Mouse (Mus musculus): ENCODE results near the gene Megf8. TPM values are rescaled to one million over a fixed set of nuclear protein-coding genes. Genes with fewer than 3 reads are reported as not detected.

Gene Megf8
- polyA plus RNA-seq, 1 experiment from 2014 or later: 19.8 TPM

DNA sequence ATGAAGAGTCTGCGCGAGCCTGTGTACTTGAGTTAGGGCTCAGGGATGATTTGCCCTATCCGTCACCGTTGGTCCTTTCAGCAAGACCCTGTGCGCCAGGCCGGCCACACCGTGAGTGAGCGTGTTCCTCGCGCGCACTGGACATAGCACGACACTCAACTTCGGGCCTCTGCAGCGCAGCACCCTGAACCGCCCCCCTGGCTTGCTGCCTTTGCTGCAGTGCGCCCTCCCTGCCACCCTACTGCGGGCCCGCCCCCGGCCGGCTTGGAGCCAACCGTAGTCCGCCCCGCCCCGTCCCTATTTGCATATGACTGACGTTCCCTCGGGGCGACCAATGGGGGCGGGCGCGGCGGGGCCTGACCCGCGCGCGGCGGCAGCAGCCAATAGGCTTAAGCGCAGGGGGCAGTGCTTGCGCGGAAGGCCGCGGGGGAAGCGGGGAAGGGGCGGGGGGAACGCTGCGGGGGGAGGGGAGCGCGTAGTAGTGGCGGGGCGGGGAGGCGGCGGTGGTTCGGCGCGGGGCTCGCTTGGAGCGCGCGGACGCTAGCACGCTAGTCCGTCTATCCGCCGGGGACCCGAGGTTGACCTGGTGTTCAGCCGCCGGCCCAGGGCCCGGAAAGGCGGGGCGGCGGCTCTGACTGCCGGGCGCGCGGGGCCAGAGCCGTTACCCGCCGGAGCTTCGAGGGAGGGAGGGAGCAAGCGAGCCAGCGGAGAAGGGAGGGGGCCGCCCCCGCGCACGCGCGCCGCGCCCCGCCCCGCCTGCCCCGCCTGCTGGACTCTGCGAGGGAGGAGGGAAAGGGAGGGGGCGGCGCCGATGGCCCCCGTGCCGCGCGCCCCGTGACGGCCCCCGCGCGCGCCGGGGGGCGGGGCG, 35.0 kb upstream of the Megf8 start:
- peaks cover 24% of the 10 kb centered on the region for H3K36me3 ChIP-seq
- H3K27me3 ChIP-seq: no peaks in the 10 kb centered on the region
- peak overlapping the region; percentile 67 for H3K4me3 ChIP-seq (replicated peaks)
- peak; percentile 69 for ATAC-seq
- H3K9me3 ChIP-seq: no peaks in the 10 kb centered on the region
- H3K9ac ChIP-seq (replicated peaks): peak overlapping the region; percentile 86
- WGBS: under 1% methylated on average over 58 of the region's 108 CpGs
- H3K4me2 ChIP-seq (replicated peaks): peak overlapping the region; percentile 80
- peak overlapping the region; percentile 100 for H3K27ac ChIP-seq
- H3K4me1 ChIP-seq (replicated peaks): peaks cover 66% of the 10 kb centered on the region

DNA sequence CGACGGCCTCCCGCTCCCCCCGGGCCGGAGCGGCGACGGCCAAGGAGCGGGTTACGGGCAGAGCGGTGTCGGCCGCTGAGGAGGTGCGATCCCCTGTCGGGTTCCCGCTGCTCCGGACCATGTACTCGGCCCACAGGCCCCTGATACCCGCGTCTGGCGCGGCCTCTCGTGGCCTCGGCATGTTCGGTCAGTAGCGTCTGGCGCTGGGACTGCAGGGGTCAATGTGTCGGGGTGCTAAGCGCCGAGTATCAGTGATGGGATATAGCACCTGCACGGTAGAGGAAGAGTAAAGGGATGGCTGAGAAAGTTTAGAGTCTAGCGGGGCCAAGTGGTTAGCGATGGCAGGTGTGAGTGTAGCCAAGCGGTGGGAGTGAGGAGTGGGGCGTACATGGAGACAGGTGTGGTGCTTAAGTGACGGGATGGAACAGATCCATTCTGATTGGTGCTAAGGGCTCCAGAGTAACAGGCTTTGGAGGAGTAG, 34.2 kb upstream of the Megf8 start:
- Histone ChIP-seq H3K27ac (peak overlapping the region; percentile 100), H3K4me3 (replicated peaks) (peak overlapping the region; percentile 67), H3K36me3 (peaks cover 32% of the 10 kb centered on the region), H3K9ac (replicated peaks) (peak overlapping the region; percentile 86), H3K4me1 (replicated peaks) (peaks cover 59% of the 10 kb centered on the region), H3K4me2 (replicated peaks) (peak overlapping the region; percentile 80), H3K9me3 (no peaks in the 10 kb centered on the region), H3K27me3 (no peaks in the 10 kb centered on the region)
- ATAC-seq: peak; percentile 4
- under 1% methylated on average over 22 of the region's 36 CpGs for WGBS

- Histone ChIP-seq H3K4me1 (replicated peaks) (peaks cover 56% of the 10 kb centered on the region), H3K9me3 (no peaks in the 10 kb centered on the region), H3K4me3 (replicated peaks) (peak overlapping the region; percentile 67), H3K4me2 (replicated peaks) (peak overlapping the region; percentile 80), H3K36me3 (peaks cover 40% of the 10 kb centered on the region), H3K9ac (replicated peaks) (peak overlapping the region; percentile 86), H3K27me3 (no peaks in the 10 kb centered on the region), H3K27ac (peak overlapping the region; percentile 100)
- WGBS: 30% methylated on average over 5 of the region's 5 CpGs
- ATAC-seq: no peak
These were observed 33.3 kb upstream of the Megf8 start for GRCm38 (mm10) chr7:25283637-25284036.

GRCm38 (mm10) chr7:25284171-25284570, 32.8 kb upstream of the Megf8 start:
- peak overlapping the region; percentile 86 for H3K9ac ChIP-seq (replicated peaks)
- peak overlapping the region; percentile 100 for H3K27ac ChIP-seq
- peaks cover 56% of the 10 kb centered on the region for H3K4me1 ChIP-seq (replicated peaks)
- H3K36me3 ChIP-seq: peaks cover 46% of the 10 kb centered on the region
- WGBS: 64% methylated on average over 2 of the region's 2 CpGs
- H3K4me2 ChIP-seq (replicated peaks): peak overlapping the region; percentile 80
- no peak for ATAC-seq
- H3K9me3 ChIP-seq: no peaks in the 10 kb centered on the region
- H3K4me3 ChIP-seq (replicated peaks): peak overlapping the region; percentile 67
- no peaks in the 10 kb centered on the region for H3K27me3 ChIP-seq

DNA sequence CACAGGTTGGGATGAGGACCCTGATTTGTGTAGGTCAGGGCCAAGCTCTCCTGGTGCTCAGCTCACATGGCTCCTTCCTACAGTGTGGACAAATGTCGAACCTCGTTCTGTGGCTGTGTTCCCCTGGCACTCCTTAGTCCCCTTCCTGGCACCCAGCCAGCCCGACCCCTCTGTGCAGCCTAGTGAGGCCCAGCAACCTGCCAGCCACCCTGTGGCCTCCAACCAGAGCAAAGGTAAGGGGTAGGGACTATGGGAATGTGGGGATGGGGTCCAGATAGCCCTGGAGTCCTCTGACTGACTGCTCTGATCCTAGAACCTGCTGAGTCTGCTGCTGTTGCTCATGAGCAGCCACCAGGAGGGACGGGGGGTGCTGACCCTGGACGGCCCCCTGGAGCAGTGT, 32.2 kb upstream of the Megf8 start:
- ATAC-seq: no peak
- Histone ChIP-seq H3K4me2 (replicated peaks) (peak overlapping the region; percentile 80), H3K9me3 (no peaks in the 10 kb centered on the region), H3K4me3 (replicated peaks) (peak overlapping the region; percentile 8; the same call in 1 of the 2 replicates), H3K36me3 (peaks cover 51% of the 10 kb centered on the region), H3K4me1 (replicated peaks) (peaks cover 51% of the 10 kb centered on the region), H3K27ac (0 out of 2 replicates have a peak overlapping the region, but pooled peaks have one; percentile 58), H3K27me3 (no peaks in the 10 kb centered on the region), H3K9ac (replicated peaks) (peak overlapping the region; percentile 86)
- WGBS: 74% methylated on average over 5 of the region's 5 CpGs

- Histone ChIP-seq H3K9me3 (no peaks in the 10 kb centered on the region), H3K4me2 (replicated peaks) (no peak overlapping the region), H3K4me1 (replicated peaks) (peaks cover 46% of the 10 kb centered on the region), H3K27me3 (no peaks in the 10 kb centered on the region), H3K27ac (no peak overlapping the region), H3K36me3 (peaks cover 61% of the 10 kb centered on the region), H3K4me3 (replicated peaks) (no peak overlapping the region), H3K9ac (replicated peaks) (0 out of 2 replicates have a peak overlapping the region, but pooled peaks have one; percentile 86)
- no peak for ATAC-seq
- 93% methylated on average over 20 of the region's 20 CpGs for WGBS
These were observed 31.3 kb upstream of the Megf8 start for GRCm38 (mm10) chr7:25285511-25286238.

DNA sequence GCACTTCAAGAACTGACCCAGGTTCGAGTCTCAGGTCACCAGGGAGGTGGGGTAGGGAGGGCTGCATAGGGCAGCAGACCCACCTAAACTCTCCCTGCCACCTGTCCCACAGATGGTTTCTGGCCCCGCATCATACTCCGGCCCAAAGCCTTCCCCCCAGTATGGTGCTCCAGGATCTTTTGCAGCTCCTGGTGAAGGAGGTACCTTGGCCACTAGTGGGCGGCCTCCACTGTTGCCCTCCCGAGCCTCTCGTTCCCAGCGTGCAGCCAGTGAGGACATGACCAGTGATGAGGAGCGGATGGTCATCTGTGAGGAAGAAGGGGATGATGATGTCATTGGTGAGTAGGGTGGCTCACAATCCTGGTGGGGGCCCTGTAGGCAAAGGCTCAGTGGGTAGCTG, 30.0 kb upstream of the Megf8 start:
- Histone ChIP-seq H3K27me3 (no peaks in the 10 kb centered on the region), H3K4me2 (replicated peaks) (no peak overlapping the region), H3K36me3 (peaks cover 74% of the 10 kb centered on the region), H3K4me1 (replicated peaks) (peaks cover 46% of the 10 kb centered on the region), H3K27ac (no peak overlapping the region), H3K9ac (replicated peaks) (no peak overlapping the region), H3K4me3 (replicated peaks) (no peak overlapping the region), H3K9me3 (no peaks in the 10 kb centered on the region)
- no peak for ATAC-seq
- WGBS: 82% methylated on average over 8 of the region's 8 CpGs

- no peaks in the 10 kb centered on the region for H3K9me3 ChIP-seq
- 96% methylated on average over 12 of the region's 12 CpGs for WGBS
- H3K4me2 ChIP-seq (replicated peaks): no peak overlapping the region
- no peaks in the 10 kb centered on the region for H3K27me3 ChIP-seq
- H3K36me3 ChIP-seq: peaks cover 84% of the 10 kb centered on the region
- ATAC-seq: no peak
- no peak overlapping the region for H3K27ac ChIP-seq
- H3K4me3 ChIP-seq (replicated peaks): no peak overlapping the region
- H3K4me1 ChIP-seq (replicated peaks): peaks cover 49% of the 10 kb centered on the region
- no peak overlapping the region for H3K9ac ChIP-seq (replicated peaks)
These were observed 29.0 kb upstream of the Megf8 start for GRCm38 (mm10) chr7:25288011-25288410.

DNA sequence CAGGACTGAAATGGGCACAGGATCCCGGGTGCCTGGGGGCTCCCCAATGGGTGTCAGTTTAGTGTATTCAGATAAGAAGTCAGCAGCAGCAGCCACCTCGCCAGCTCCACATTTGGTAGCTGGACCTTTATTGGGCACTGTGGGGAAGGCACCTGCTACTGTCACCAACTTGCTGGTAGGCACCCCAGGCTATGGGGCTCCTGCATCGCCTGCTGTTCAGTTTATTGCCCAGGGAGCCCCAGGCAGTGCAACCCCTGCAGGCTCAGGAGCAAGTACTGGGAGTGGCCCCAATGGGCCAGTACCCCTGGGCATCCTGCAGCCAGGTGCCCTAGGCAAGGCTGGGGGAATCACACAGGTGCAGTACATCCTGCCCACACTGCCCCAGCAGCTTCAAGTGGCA, 28.2 kb upstream of the Megf8 start:
- no peaks in the 10 kb centered on the region for H3K9me3 ChIP-seq
- 93% methylated on average over 3 of the region's 3 CpGs for WGBS
- no peak overlapping the region for H3K27ac ChIP-seq
- H3K27me3 ChIP-seq: no peaks in the 10 kb centered on the region
- H3K9ac ChIP-seq (replicated peaks): no peak overlapping the region
- peaks cover 43% of the 10 kb centered on the region for H3K4me1 ChIP-seq (replicated peaks)
- no peak for ATAC-seq
- no peak overlapping the region for H3K4me3 ChIP-seq (replicated peaks)
- peaks cover 91% of the 10 kb centered on the region for H3K36me3 ChIP-seq
- no peak overlapping the region for H3K4me2 ChIP-seq (replicated peaks)

- Histone ChIP-seq H3K9me3 (no peaks in the 10 kb centered on the region), H3K9ac (replicated peaks) (no peak overlapping the region), H3K27ac (no peak overlapping the region), H3K4me1 (replicated peaks) (peaks cover 35% of the 10 kb centered on the region), H3K27me3 (no peaks in the 10 kb centered on the region), H3K36me3 (peaks cover 100% of the 10 kb centered on the region), H3K4me2 (replicated peaks) (no peak overlapping the region), H3K4me3 (replicated peaks) (no peak overlapping the region)
- no peak for ATAC-seq
- 89% methylated on average over 3 of the region's 3 CpGs for WGBS
These were observed 27.0 kb upstream of the Megf8 start for GRCm38 (mm10) chr7:25289925-25290324.

GRCm38 (mm10) chr7:25290463-25290862, 26.5 kb upstream of the Megf8 start:
- no peak overlapping the region for H3K4me3 ChIP-seq (replicated peaks)
- no peak for ATAC-seq

DNA sequence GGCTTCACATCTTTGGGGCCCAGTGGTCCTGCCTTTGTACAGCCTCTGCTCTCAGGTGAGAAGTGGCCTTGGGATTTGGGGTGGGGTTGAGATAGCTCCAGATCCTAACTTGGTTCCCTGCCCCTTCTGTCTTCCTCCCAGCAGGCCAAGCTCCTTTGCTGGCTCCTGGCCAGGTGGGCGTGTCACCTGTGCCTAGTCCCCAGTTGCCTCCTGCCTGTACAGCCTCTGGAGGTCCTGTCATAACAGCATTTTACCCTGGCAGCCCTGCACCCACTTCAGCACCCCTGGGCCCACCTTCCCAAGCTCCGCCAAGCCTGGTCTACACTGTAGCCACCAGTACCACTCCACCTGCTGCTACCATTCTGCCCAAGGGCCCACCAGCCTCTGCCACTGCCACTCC, 26.1 kb upstream of the Megf8 start:
- no peaks in the 10 kb centered on the region for H3K27me3 ChIP-seq
- no peak overlapping the region for H3K4me3 ChIP-seq (replicated peaks)
- no peak for ATAC-seq
- peaks cover 99% of the 10 kb centered on the region for H3K36me3 ChIP-seq
- 0 out of 2 replicates have a peak overlapping the region, but pooled peaks have one; percentile 25 for H3K27ac ChIP-seq
- H3K4me2 ChIP-seq (replicated peaks): no peak overlapping the region
- 94% methylated on average over 2 of the region's 2 CpGs for WGBS
- H3K9me3 ChIP-seq: no peaks in the 10 kb centered on the region
- H3K4me1 ChIP-seq (replicated peaks): peaks cover 36% of the 10 kb centered on the region
- H3K9ac ChIP-seq (replicated peaks): no peak overlapping the region

More at GRCm38 (mm10) chr7:25290463-25290862, 26.5 kb upstream of the Megf8 start:
- Histone ChIP-seq H3K4me1 (replicated peaks) (peaks cover 36% of the 10 kb centered on the region), H3K27me3 (no peaks in the 10 kb centered on the region), H3K9ac (replicated peaks) (no peak overlapping the region), H3K36me3 (peaks cover 100% of the 10 kb centered on the region), H3K9me3 (no peaks in the 10 kb centered on the region), H3K27ac (0 out of 2 replicates have a peak overlapping the region, but pooled peaks have one; percentile 25), H3K4me2 (replicated peaks) (no peak overlapping the region)
- WGBS: 100% methylated on average over 1 of the region's 1 CpGs

All from midbrain, embryonic 13.5 days (tissue).